Mouse (Mus musculus) intestine, postnatal 0 days (tissue): ENCODE results near the gene Tlcd2. TPM values are rescaled to one million over a fixed set of nuclear protein-coding genes. Genes with fewer than 3 reads are reported as not detected.

Source experiments
- ATAC-seq: fragments of 200-750 bp; cut with Nextera tagmentation; 2 replicates; pipeline ENCODE4 v1.8.0; 2017; ENCODE audit warnings: mild to moderate bottlenecking, moderate TSS enrichment, moderate library complexity
- H3K27ac ChIP-seq: fragments of 300-500 bp; sonication (generic); 2 replicates; pipeline ENCODE4 v1.5.1; 2014; ENCODE audit warnings: mild to moderate bottlenecking, low read depth, low read length, moderate library complexity
- H3K27me3 ChIP-seq: fragments of 300-500 bp; sonication (generic); replicated peaks from 2 replicates; pipeline ENCODE4 v1.6.1; 2014; ENCODE audit warnings: low read length, mixed read lengths; ENCODE audit not compliant: control insufficient read depth, insufficient read depth
- H3K36me3 ChIP-seq: fragments of 300-500 bp; sonication (generic); 2 replicates; pipeline ENCODE4 v1.6.1; 2014; ENCODE audit warnings: mild to moderate bottlenecking, moderate library complexity; ENCODE audit not compliant: control insufficient read depth, insufficient read depth
- H3K4me1 ChIP-seq: fragments of 300-500 bp; sonication (generic); replicated peaks from 2 replicates; pipeline ENCODE4 v1.6.1; 2014; ENCODE audit warnings: antibody characterized with exemption, low read length, mixed read lengths; ENCODE audit not compliant: control insufficient read depth, insufficient read depth
- H3K4me2 ChIP-seq: fragments of 300-500 bp; sonication (generic); replicated peaks from 2 replicates; pipeline ENCODE4 v1.6.1; 2014; ENCODE audit warnings: low read depth, mild to moderate bottlenecking, moderate library complexity
- H3K4me3 ChIP-seq: fragments of 300-500 bp; sonication (generic); 2 replicates; pipeline ENCODE4 v1.5.1; 2014; ENCODE audit warnings: low read depth, low read length
- H3K9ac ChIP-seq: fragments of 300-500 bp; sonication (generic); 2 replicates; pipeline ENCODE4 v1.6.1; 2014; ENCODE audit warnings: mild to moderate bottlenecking, low read depth, low read length
- H3K9me3 ChIP-seq: fragments of 300-500 bp; sonication (generic); 2 replicates; pipeline ENCODE4 v1.6.1; 2016; ENCODE audit warnings: mixed run types; ENCODE audit not compliant: control insufficient read depth
- CTCF ChIP-seq: sonication (generic); IDR thresholded peaks from 2 replicates; pipeline ENCODE4 v1.5.1; 2016; ENCODE audit warnings: low read depth, mild to moderate bottlenecking, control low read depth, antibody characterized with exemption, moderate library complexity
- WGBS: fragments of 180-500 bp; shearing (Covaris S2); extraction: QIAGEN DNeasy Blood & Tissue Kit; methylation state at CpG from one replicate; pipeline ENCODE4 v1.1.7; 2014; 5-methylcytosine and 5-hydroxymethylcytosine counted together
- polyA plus RNA-seq: library from polyadenylated mRNA; unstranded; fragments of >200 nt; fragmentation: Nextera tagmentation; extraction: Ambion mirVana; gene quantifications from 2 replicates; pipeline ENCODE4 v1.2.1, GENCODE M21; 2015

The Tlcd2 gene
- polyA plus RNA-seq, 1 experiment from 2014 or later, result 52.7 TPM

GRCm38 (mm10) chr11:75508904-75509303 is 47.4 kb downstream of the Tlcd2 start:
- Histone ChIP-seq H3K9me3 (no peaks in the 10 kb centered on the region), H3K27ac (0 out of 2 replicates have a peak overlapping the region, but pooled peaks have one; percentile 41), H3K36me3 (peaks cover 50% of the 10 kb centered on the region), H3K4me1 (no peaks in the 10 kb centered on the region; the same call in 1 of the 2 replicates), H3K27me3 (no peaks in the 10 kb centered on the region), H3K9ac (0 out of 2 replicates have a peak overlapping the region, but pooled peaks have one; percentile 7), H3K4me3 (no peak overlapping the region), H3K4me2 (no peak overlapping the region)
- no peak for TF ChIP-seq CTCF
- WGBS, result 48% methylated on average over 8 of the region's 8 CpGs
- no peak for ATAC-seq

- WGBS, result 1% methylated on average over 43 of the region's 43 CpGs
- H3K9ac ChIP-seq, result peak within 1 kb of the TSS; percentile 60
- no peaks in the 10 kb centered on the region for H3K27me3 ChIP-seq
- no peaks in the 10 kb centered on the region; the same call in 1 of the 2 replicates for H3K4me1 ChIP-seq
- H3K36me3 ChIP-seq, result peaks cover 39% of the 10 kb centered on the region
- peak within 1 kb of the TSS; percentile 91 for H3K27ac ChIP-seq
- peak; percentile 71 for ATAC-seq
- no peaks in the 10 kb centered on the region for H3K9me3 ChIP-seq
- H3K4me2 ChIP-seq, result peak within 1 kb of the TSS; percentile 83
- peak within 1 kb of the TSS; percentile 41 for H3K4me3 ChIP-seq
- TF ChIP-seq CTCF, result peak; percentile 42
These were observed 48.5 kb downstream of the Tlcd2 start, which contains the start of gene Rilp for GRCm38 (mm10) chr11:75509741-75510626. Gene Rilp, plus strand, starts transcription at chr11:75510094.

DNA sequence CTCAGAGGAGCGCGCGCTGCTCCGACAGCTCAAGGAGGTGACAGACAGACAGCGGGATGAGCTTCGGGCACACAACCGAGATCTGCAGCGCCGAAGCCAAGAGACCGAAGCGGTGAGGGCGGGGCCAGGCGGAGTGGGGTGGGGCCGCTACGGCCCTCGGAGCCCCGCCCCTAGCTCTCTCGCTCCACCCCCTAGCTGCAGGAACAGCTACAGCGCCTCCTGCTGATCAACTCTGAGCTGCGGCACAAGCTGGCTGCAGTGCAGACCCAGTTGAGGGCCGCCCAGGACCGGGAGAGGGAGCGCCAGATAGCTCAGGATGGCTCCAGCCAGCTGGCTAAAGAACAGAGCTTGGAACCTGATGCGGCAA is 49.1 kb downstream of the Tlcd2 start:
- peak; percentile 99 for TF ChIP-seq CTCF
- Histone ChIP-seq H3K4me1 (no peaks in the 10 kb centered on the region; the same call in 1 of the 2 replicates), H3K27me3 (no peaks in the 10 kb centered on the region), H3K9ac (peak overlapping the region; percentile 60), H3K4me3 (peak overlapping the region; percentile 41), H3K4me2 (peak overlapping the region; percentile 83), H3K36me3 (peaks cover 34% of the 10 kb centered on the region), H3K27ac (peak overlapping the region; percentile 91), H3K9me3 (no peaks in the 10 kb centered on the region)
- ATAC-seq, result peak; percentile 82
- 1% methylated on average over 24 of the region's 24 CpGs for WGBS

DNA sequence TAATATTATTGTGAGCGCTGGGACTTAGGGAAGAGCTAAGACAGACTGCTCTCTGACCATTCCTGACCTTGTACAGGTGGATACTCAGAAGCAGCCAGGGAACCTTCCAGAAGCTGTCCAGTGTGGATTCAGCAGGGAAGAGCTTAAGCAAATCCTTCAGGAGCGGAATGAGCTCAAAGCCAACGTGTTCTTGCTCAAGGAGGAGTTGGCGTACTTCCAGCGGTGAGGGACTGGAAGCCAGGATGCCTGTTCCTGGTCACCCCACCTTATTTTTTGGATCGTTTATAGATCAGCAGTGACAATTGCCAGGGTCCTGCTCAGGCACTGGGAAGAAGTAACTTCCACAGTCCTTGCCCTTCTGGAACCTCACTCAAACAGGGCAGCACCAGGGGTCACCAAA is 49.7 kb downstream of the Tlcd2 start:
- Histone ChIP-seq H3K27ac (no peak overlapping the region), H3K4me2 (no peak overlapping the region), H3K4me3 (no peak overlapping the region), H3K9me3 (no peaks in the 10 kb centered on the region), H3K9ac (no peak overlapping the region), H3K36me3 (peaks cover 28% of the 10 kb centered on the region), H3K4me1 (no peaks in the 10 kb centered on the region; the same call in 1 of the 2 replicates), H3K27me3 (no peaks in the 10 kb centered on the region)
- 78% methylated on average over 6 of the region's 6 CpGs for WGBS
- no peak for ATAC-seq
- no peak for TF ChIP-seq CTCF

GRCm38 (mm10) chr11:75512301-75513018 is 50.9 kb downstream of the Tlcd2 start:
- Histone ChIP-seq H3K9ac (no peak overlapping the region), H3K27ac (no peak overlapping the region), H3K4me1 (no peaks in the 10 kb centered on the region; the same call in 1 of the 2 replicates), H3K27me3 (no peaks in the 10 kb centered on the region), H3K36me3 (peaks cover 18% of the 10 kb centered on the region), H3K9me3 (no peaks in the 10 kb centered on the region), H3K4me3 (no peak overlapping the region), H3K4me2 (no peak overlapping the region)
- 82% methylated on average over 9 of the region's 9 CpGs for WGBS
- no peak for ATAC-seq
- TF ChIP-seq CTCF, result no peak

DNA sequence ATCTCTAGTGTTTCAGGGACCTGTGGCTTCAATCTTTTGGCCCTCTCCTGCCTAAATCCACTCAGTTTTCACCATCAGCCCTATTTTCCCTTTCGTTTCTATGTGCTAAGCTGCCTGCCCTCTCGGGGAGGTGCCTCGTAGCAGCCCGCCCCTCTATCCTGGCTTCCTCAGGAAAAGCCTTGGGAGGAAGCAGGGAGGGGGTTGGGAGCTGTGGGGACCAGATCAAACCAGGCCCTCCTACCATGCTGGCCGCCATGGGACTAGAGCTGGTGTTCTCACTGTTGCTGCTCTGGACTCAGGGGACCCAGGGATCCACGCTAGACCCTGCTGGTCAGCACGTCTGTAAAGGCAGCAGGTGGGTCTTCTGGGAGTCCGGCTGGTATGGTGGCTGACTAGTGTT is 51.8 kb downstream of the Tlcd2 start, which contains the start of gene Scarf1:
TSS of gene Scarf1 (plus strand) at position 205 of the 400 bp plus-strand sequence.
- H3K9ac ChIP-seq, result peak within 1 kb of the TSS; percentile 7; the same call in 1 of the 2 replicates
- H3K4me2 ChIP-seq, result peak within 1 kb of the TSS; percentile 27

More for the DNA sequence above, 51.8 kb downstream of the Tlcd2 start, which contains the start of gene Scarf1:
- H3K4me3 ChIP-seq, result 0 out of 2 replicates have a peak within 1 kb of the TSS, but pooled peaks have one; percentile 3
- H3K4me1 ChIP-seq, result no peaks in the 10 kb centered on the region; the same call in 1 of the 2 replicates
- no peak within 1 kb of the TSS for H3K27ac ChIP-seq
- no peak for TF ChIP-seq CTCF
- no peak for ATAC-seq
- no peaks in the 10 kb centered on the region for H3K9me3 ChIP-seq
- H3K27me3 ChIP-seq, result no peaks in the 10 kb centered on the region
- H3K36me3 ChIP-seq, result peaks cover 10% of the 10 kb centered on the region
- WGBS, result 68% methylated on average over 8 of the region's 8 CpGs
